Mouse (Mus musculus) heart, postnatal 0 days (tissue): ENCODE data around the gene Dlg2. TPM values are rescaled to one million over a fixed set of nuclear protein-coding genes. Genes with fewer than 3 reads are reported as not detected.

ENCODE experiments used
- ATAC-seq: fragments of 200-750 bp; cut with Nextera tagmentation; 2 replicates; pipeline ENCODE4 v1.8.0; 2017; ENCODE audit warnings: low read depth, moderate number of reproducible peaks, moderate library complexity; ENCODE audit not compliant: insufficient read depth
- DNase-seq: peaks from one replicate; pipeline ENCODE4 v3.0.0-alpha.2; 2016; ENCODE audit warnings: low spot score
- H3K27ac ChIP-seq: fragments of 300-500 bp; sonication (generic); 2 replicates; pipeline ENCODE4 v1.5.1; 2014; ENCODE audit warnings: low read depth, mild to moderate bottlenecking
- H3K27me3 ChIP-seq: fragments of 300-500 bp; sonication (generic); 2 replicates; pipeline ENCODE4 v1.6.1; 2014; ENCODE audit warnings: low read length, mixed read lengths; ENCODE audit not compliant: control insufficient read depth, insufficient read depth
- H3K36me3 ChIP-seq: fragments of 300-500 bp; sonication (generic); replicated peaks from 2 replicates; pipeline ENCODE4 v1.6.1; 2014; ENCODE audit warnings: low read length, mixed read lengths; ENCODE audit not compliant: control insufficient read depth, insufficient read depth
- H3K4me1 ChIP-seq: fragments of 300-500 bp; sonication (generic); 2 replicates; pipeline ENCODE4 v1.6.1; 2014; ENCODE audit warnings: antibody characterized with exemption; ENCODE audit not compliant: control insufficient read depth, insufficient read depth
- H3K4me2 ChIP-seq: fragments of 300-500 bp; sonication (generic); 2 replicates; pipeline ENCODE4 v1.6.1; 2014; ENCODE audit warnings: low read depth, mild to moderate bottlenecking, low read length, moderate library complexity
- H3K4me3 ChIP-seq: fragments of 300-500 bp; sonication (generic); 2 replicates; pipeline ENCODE4 v1.5.1; 2014; ENCODE audit warnings: low read depth, low read length
- H3K9ac ChIP-seq: fragments of 300-500 bp; sonication (generic); replicated peaks from 2 replicates; pipeline ENCODE4 v1.6.1; 2014; ENCODE audit warnings: low read depth, low read length, mixed read lengths
- H3K9me3 ChIP-seq: fragments of 300-500 bp; sonication (generic); replicated peaks from 2 replicates; pipeline ENCODE4 v1.6.1; 2016; ENCODE audit warnings: low read length; ENCODE audit not compliant: control insufficient read depth
- CTCF ChIP-seq: IDR thresholded peaks from 2 replicates; pipeline ENCODE4 v1.5.1; 2016; ENCODE audit warnings: antibody characterized with exemption, control low read depth, low read depth
- EP300 ChIP-seq: IDR thresholded peaks from 2 replicates; pipeline ENCODE4 v1.6.1; 2016; ENCODE audit warnings: antibody characterized with exemption, low read depth
- WGBS: fragments of 180-500 bp; shearing (Covaris S2); extraction: QIAGEN DNeasy Blood & Tissue Kit; methylation state at CpG from one replicate; pipeline ENCODE4 v1.1.7; 2014; 5-methylcytosine and 5-hydroxymethylcytosine counted together
- polyA plus RNA-seq: library from polyadenylated mRNA; unstranded; fragments of >200 nt; fragmentation: Nextera tagmentation; extraction: Ambion mirVana; gene quantifications from 2 replicates; pipeline ENCODE4 v1.2.1, GENCODE M21; 2015
- total RNA-seq: library from RNA; depleted of rRNA; stranded (reverse); fragments of >200 nt; gene quantifications from 2 replicates; pipeline ENCODE4 v1.2.3, GENCODE M21; 2014; ENCODE audit warnings: low replicate concordance

Gene Dlg2
- total and polyA plus RNA-seq, 2 experiments from 2014 or later = 1.3 to 2.3 TPM

GRCm38 (mm10) chr7:92301046-92301445 is 1824.6 kb downstream of the Dlg2 start:
- no peak overlapping the region for H3K4me3 ChIP-seq
- H3K9ac ChIP-seq = no peak overlapping the region
- H3K9me3 ChIP-seq = no peaks in the 10 kb centered on the region
- DNase-seq (no peak), ATAC-seq (no peak)
- 27% methylated on average over 2 of the region's 2 CpGs for whole genome bisulfite sequencing
- no peak overlapping the region for H3K4me2 ChIP-seq
- H3K27me3 ChIP-seq = no peaks in the 10 kb centered on the region
- no peaks in the 10 kb centered on the region for H3K36me3 ChIP-seq
- TF ChIP-seq CTCF = no peak
- no peak for TF ChIP-seq EP300
- no peaks in the 10 kb centered on the region for H3K4me1 ChIP-seq
- no peak overlapping the region for H3K27ac ChIP-seq

DNA sequence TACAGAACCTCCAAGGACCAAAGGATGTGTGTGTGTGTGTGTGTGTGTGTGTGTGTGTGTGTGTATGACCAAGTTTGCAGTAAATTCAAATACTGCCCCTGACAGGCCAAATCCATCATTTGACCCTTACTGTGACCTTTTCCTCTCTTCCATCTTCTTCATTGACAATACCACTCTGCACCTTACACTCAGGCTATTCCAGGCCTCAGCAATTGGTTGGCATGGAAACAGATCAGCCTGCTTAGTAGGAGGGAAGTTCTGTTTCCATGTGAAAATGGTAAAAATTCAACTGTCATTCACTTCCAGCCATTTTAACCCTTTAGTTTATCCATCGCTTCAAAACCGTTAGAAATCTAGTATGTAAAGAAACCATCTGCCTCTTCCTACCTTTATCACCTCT is 1831.2 kb downstream of the Dlg2 start:
- 90% methylated on average over 2 of the region's 2 CpGs for WGBS
- Histone ChIP-seq H3K36me3 (no peaks in the 10 kb centered on the region), H3K9me3 (no peaks in the 10 kb centered on the region), H3K4me2 (no peak overlapping the region), H3K9ac (no peak overlapping the region), H3K4me1 (no peaks in the 10 kb centered on the region), H3K27me3 (no peaks in the 10 kb centered on the region), H3K27ac (no peak overlapping the region), H3K4me3 (no peak overlapping the region)
- TF ChIP-seq CTCF = no peak
- TF ChIP-seq EP300 = no peak
- DNase-seq (no peak), ATAC-seq (no peak)

GRCm38 (mm10) chr7:92308168-92308567 is 1831.7 kb downstream of the Dlg2 start:
- H3K4me2 ChIP-seq = no peak overlapping the region
- WGBS = 66% methylated on average over 2 of the region's 2 CpGs
- no peak for TF ChIP-seq EP300
- no peak for TF ChIP-seq CTCF

GRCm38 (mm10) chr7:92316389-92316788 is 1839.9 kb downstream of the Dlg2 start:
- TF ChIP-seq CTCF = no peak
- no peak for TF ChIP-seq EP300
- no peaks in the 10 kb centered on the region for H3K9me3 ChIP-seq
- H3K36me3 ChIP-seq = no peaks in the 10 kb centered on the region
- no peak overlapping the region for H3K27ac ChIP-seq
- H3K4me1 ChIP-seq = no peaks in the 10 kb centered on the region
- no peak overlapping the region for H3K4me3 ChIP-seq
- H3K27me3 ChIP-seq = no peaks in the 10 kb centered on the region
- DNase-seq (no peak), ATAC-seq (no peak)
- 77% methylated on average over 6 of the region's 6 CpGs for WGBS
- H3K4me2 ChIP-seq = no peak overlapping the region
- H3K9ac ChIP-seq = no peak overlapping the region

More at GRCm38 (mm10) chr7:92308168-92308567, 1831.7 kb downstream of the Dlg2 start:
- Histone ChIP-seq H3K9ac (no peak overlapping the region), H3K36me3 (no peaks in the 10 kb centered on the region), H3K4me1 (no peaks in the 10 kb centered on the region), H3K9me3 (no peaks in the 10 kb centered on the region), H3K4me3 (no peak overlapping the region), H3K27ac (no peak overlapping the region), H3K27me3 (no peaks in the 10 kb centered on the region)
- ATAC-seq (no peak), DNase-seq (no peak)

GRCm38 (mm10) chr7:92319469-92319868 is 1843.0 kb downstream of the Dlg2 start:
- Histone ChIP-seq H3K4me2 (no peak overlapping the region), H3K9me3 (no peaks in the 10 kb centered on the region), H3K36me3 (no peaks in the 10 kb centered on the region), H3K27ac (no peak overlapping the region), H3K9ac (no peak overlapping the region), H3K4me1 (no peaks in the 10 kb centered on the region), H3K27me3 (no peaks in the 10 kb centered on the region), H3K4me3 (no peak overlapping the region)
- DNase-seq = no peak
- TF ChIP-seq CTCF = no peak
- TF ChIP-seq EP300 = no peak
- 46% methylated on average over 1 of the region's 1 CpGs for WGBS
- no peak for ATAC-seq

DNA sequence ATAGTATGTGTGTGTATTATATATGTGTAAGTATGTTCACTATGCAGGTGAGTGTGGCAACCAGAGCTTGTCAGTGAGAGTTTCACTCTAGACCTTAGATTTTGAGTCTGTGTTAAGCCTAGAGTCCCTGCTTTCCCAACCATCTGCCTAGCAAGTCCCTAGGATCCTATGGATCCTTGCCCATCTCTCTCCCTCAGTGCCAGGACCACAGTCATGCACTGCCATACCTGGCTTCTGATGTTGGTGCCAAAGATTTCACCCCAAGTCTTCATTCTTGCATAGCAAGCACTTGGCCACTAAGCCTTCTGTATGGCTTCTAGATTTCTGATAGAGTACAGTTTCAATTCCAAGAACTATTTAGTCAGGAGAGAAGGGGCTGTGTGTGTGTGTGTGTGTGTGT is 1843.7 kb downstream of the Dlg2 start:
- no peak overlapping the region for H3K27ac ChIP-seq
- no peak overlapping the region for H3K4me2 ChIP-seq
- no peak overlapping the region for H3K9ac ChIP-seq
- H3K36me3 ChIP-seq = no peaks in the 10 kb centered on the region
- no peak for TF ChIP-seq CTCF
- no peak for TF ChIP-seq EP300
- H3K4me3 ChIP-seq = no peak overlapping the region
- ATAC-seq = no peak
- no peaks in the 10 kb centered on the region for H3K9me3 ChIP-seq
- H3K27me3 ChIP-seq = no peaks in the 10 kb centered on the region
- no peaks in the 10 kb centered on the region for H3K4me1 ChIP-seq
- DNase-seq = no peak
